Mouse (Mus musculus) megakaryocyte, embryonic 14.5 days (primary cell): ENCODE measurements at regions not wholly inside any gene's neighbourhood (a gene's known extent, or its start where the extent isn't known, plus 50 kb on each side); places are given as distances from the start of the nearest gene placed in this dataset.

Source experiments
- FLI1 ChIP-seq: IDR thresholded peaks from 2 replicates; pipeline ENCODE4 v1.6.1; 2012; ENCODE audit warnings: low read length, inconsistent platforms, mixed read lengths
- GATA1 ChIP-seq: IDR thresholded peaks from 3 replicates; pipeline ENCODE4 v1.6.1; 2012; ENCODE audit warnings: mixed read lengths, low read length, inconsistent platforms, borderline replicate concordance

GRCm38 (mm10) chr6:120605471-120605870 is 60.7 kb upstream of the Cecr2 start:
- TF ChIP-seq GATA1 = no peak
- TF ChIP-seq FLI1 = no peak
